Mouse (Mus musculus) liver, adult 2 months (tissue): ENCODE results near the gene March11.

Source experiments
- CTCF ChIP-seq: fragments of 200-500 bp; IDR thresholded peaks from 2 replicates; pipeline ENCODE4 v1.5.1; 2011; ENCODE audit warnings: low read depth, low read length, control low read depth
- POLR2A ChIP-seq: fragments of 200-500 bp; IDR thresholded peaks from 2 replicates; pipeline ENCODE4 v1.6.1; 2011; ENCODE audit warnings: low read length, control low read depth; ENCODE audit not compliant: insufficient read depth; ENCODE audit errors: extremely low read depth

DNA sequence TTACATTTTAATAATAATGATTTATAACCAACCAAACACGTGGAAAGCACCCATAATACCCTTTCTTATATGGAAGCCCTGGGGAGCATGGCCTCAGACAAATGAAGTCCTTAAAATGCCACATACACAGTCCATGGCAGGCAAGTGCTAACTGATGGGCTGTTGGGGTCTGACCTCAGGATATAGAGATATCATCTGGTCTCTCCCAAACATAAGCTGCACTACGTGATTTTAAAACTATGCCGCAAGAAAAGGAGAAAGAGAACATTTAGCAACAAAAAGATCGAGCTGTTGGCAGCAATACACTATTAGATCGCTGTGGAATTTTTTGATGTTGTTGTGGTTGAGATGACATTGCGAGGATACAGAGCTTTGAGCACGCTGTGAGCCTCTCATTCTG is 126.9 kb downstream of the March11 start:
- TF ChIP-seq CTCF (no peak), POLR2A (no peak)
